Mouse (Mus musculus) hindbrain, embryonic 13.5 days (tissue): ENCODE data around the gene Oip5. TPM values are rescaled to one million over a fixed set of nuclear protein-coding genes. Genes with fewer than 3 reads are reported as not detected.

Experiments used
- ATAC-seq: fragments of 200-750 bp; cut with Nextera tagmentation; 2 replicates; pipeline ENCODE4 v1.8.0; 2017; ENCODE audit warnings: moderate TSS enrichment; ENCODE audit not compliant: low FRiP score
- H3K27ac ChIP-seq: fragments of 300-500 bp; sonication (generic); 2 replicates; pipeline ENCODE4 v1.5.1; 2015; ENCODE audit warnings: inconsistent platforms, mild to moderate bottlenecking, moderate library complexity
- H3K27me3 ChIP-seq: fragments of 300-500 bp; sonication (generic); 2 replicates; pipeline ENCODE4 v1.6.1; 2015; ENCODE audit warnings: mild to moderate bottlenecking, inconsistent platforms
- H3K36me3 ChIP-seq: fragments of 300-500 bp; sonication (generic); 2 replicates; pipeline ENCODE4 v1.6.1; 2015; ENCODE audit warnings: mild to moderate bottlenecking, inconsistent platforms
- H3K4me1 ChIP-seq: fragments of 300-500 bp; sonication (generic); replicated peaks from 2 replicates; pipeline ENCODE4 v1.6.1; 2015; ENCODE audit warnings: inconsistent platforms
- H3K4me2 ChIP-seq: fragments of 300-500 bp; sonication (generic); 2 replicates; pipeline ENCODE4 v1.6.1; 2015; ENCODE audit warnings: inconsistent platforms, mild to moderate bottlenecking, moderate library complexity
- H3K4me3 ChIP-seq: fragments of 300-500 bp; sonication (generic); 2 replicates; pipeline ENCODE4 v1.5.1; 2015; ENCODE audit warnings: mild to moderate bottlenecking, inconsistent platforms
- H3K9ac ChIP-seq: fragments of 300-500 bp; sonication (generic); 2 replicates; pipeline ENCODE4 v1.6.1; 2015; ENCODE audit warnings: mild to moderate bottlenecking, inconsistent platforms
- H3K9me3 ChIP-seq: fragments of 300-500 bp; sonication (generic); 2 replicates; pipeline ENCODE4 v1.6.1; 2016; ENCODE audit warnings: inconsistent platforms
- WGBS: fragments of 180-500 bp; shearing (Covaris S2); methylation state at CpG from one replicate; pipeline ENCODE4 v1.1.7; 2015; 5-methylcytosine and 5-hydroxymethylcytosine counted together
- polyA plus RNA-seq: library from polyadenylated mRNA; unstranded; fragments of >200 nt; fragmentation: Nextera tagmentation; extraction: Ambion mirVana; gene quantifications from 2 replicates; pipeline ENCODE4 v1.2.1, GENCODE M21; 2015

The Oip5 gene
- polyA plus RNA-seq, 1 experiment from 2014 or later = 7.4 TPM

DNA sequence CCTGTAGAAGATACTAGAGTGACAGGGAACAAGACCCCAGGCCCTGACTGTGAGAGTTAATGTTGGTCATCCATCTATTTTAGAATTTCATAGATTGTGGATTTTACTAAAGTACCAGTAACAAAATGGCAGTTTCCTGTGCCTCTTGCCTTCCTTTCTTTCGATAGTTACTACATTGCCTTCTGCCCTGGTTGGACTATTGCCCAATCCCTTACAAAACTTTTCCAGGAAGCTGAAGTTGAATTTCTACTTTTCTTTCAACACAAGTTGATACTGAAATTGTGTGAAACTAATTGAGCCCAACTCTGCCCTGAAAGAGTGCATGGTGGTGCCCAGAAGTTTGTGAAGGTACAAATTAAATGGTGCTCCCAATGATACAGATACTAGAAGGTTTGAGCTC is 45.8 kb downstream of the Oip5 start:
- H3K36me3 ChIP-seq = peaks cover 56% of the 10 kb centered on the region
- no peak overlapping the region for H3K27ac ChIP-seq
- no peak overlapping the region for H3K9ac ChIP-seq
- no peaks in the 10 kb centered on the region for H3K4me1 ChIP-seq
- H3K4me2 ChIP-seq = no peak overlapping the region
- 97% methylated on average over 1 of the region's 1 CpGs for WGBS
- no peak for ATAC-seq
- no peaks in the 10 kb centered on the region for H3K9me3 ChIP-seq
- H3K4me3 ChIP-seq = no peak overlapping the region
- no peaks in the 10 kb centered on the region for H3K27me3 ChIP-seq

DNA sequence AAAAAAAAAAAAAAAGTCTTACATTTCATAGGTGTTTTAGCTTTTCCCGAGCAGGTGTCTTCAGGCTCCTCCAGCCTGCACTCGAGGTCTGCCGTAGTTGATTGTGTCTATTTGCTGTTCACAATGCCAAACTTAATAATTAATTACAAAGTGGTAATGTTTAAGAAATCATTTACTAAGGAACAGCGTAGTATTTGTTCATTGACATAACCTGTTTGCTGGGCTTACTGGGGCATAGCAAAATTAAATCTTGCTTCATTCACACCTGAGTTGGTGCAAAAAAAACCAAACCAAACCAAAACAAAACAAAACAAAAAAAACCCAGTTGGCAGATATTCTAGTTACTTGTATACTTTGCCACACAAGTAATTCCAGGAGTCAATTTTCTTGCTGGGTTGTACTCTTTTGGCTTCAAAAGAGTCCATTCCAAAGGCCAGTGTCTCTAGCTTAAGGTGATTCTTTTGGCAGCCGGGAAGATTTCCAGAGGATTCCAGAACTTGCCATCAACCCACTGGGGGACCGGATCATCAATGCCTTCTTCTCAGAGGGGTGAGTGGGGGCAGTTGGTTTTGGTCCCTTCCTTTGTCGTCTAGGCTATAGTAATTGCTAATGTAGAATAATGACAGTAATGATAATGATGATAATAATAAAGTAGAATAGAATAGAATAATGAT is 52.0 kb downstream of the Oip5 start:
- 90% methylated on average over 7 of the region's 7 CpGs for WGBS
- H3K9ac ChIP-seq = no peak overlapping the region
- ATAC-seq = no peak
- H3K9me3 ChIP-seq = no peaks in the 10 kb centered on the region
- no peak overlapping the region for H3K4me3 ChIP-seq
- peaks cover 43% of the 10 kb centered on the region for H3K36me3 ChIP-seq
- no peak overlapping the region for H3K4me2 ChIP-seq
- H3K27me3 ChIP-seq = no peaks in the 10 kb centered on the region
- no peak overlapping the region for H3K27ac ChIP-seq
- no peaks in the 10 kb centered on the region for H3K4me1 ChIP-seq

DNA sequence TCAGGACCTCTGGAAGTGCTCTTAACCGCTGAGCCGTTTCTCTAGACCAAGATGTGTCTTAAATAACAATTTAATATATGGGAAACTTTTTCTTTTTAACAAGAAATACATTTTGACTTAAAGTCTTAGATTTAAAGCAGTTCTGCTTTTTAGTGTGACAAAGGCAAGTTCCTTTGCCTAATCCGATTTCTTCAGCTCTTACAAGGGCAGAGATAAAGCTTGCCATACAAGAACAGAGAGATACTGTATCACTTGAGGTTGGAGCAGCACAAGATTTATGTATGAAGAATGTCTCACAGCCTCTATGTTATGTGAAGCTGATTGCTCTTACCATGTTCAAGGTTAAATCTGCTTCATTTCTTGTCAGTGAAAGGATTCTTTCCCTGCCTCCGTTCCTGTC is 53.0 kb downstream of the Oip5 start:
- 91% methylated on average over 4 of the region's 4 CpGs for whole genome bisulfite sequencing
- ATAC-seq = no peak

DNA sequence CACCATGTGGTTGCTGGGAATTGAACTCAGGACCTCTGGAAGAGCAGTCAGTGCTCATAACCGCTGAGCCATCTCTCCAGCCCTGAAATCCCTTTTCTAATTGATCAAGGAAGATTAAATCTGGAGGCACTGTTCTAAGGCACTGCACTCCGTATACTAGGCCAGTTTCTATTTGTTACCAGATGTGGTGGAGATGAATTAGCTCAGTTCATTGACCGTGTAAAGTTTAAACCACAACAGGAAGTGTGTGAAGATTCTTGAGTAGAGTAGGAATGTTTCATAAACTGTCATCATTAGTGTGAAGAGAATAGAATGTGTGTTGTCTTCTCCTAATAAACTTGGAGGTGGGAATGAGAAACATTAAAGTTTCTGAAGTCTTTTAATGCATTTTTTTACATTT is 56.5 kb downstream of the Oip5 start:
- Histone ChIP-seq H3K4me3 (no peak overlapping the region), H3K27me3 (no peaks in the 10 kb centered on the region), H3K4me1 (no peaks in the 10 kb centered on the region), H3K27ac (no peak overlapping the region), H3K36me3 (peaks cover 26% of the 10 kb centered on the region), H3K4me2 (no peak overlapping the region), H3K9ac (no peak overlapping the region), H3K9me3 (no peaks in the 10 kb centered on the region)
- ATAC-seq = no peak
- 91% methylated on average over 3 of the region's 3 CpGs for WGBS

More for the DNA sequence above, 53.0 kb downstream of the Oip5 start:
- Histone ChIP-seq H3K9ac (no peak overlapping the region), H3K4me3 (no peak overlapping the region), H3K27me3 (no peaks in the 10 kb centered on the region), H3K27ac (no peak overlapping the region), H3K36me3 (peaks cover 40% of the 10 kb centered on the region), H3K4me1 (no peaks in the 10 kb centered on the region), H3K4me2 (no peak overlapping the region), H3K9me3 (no peaks in the 10 kb centered on the region)

Other genes with a start within 250 kb of the Oip5 start
- gene Ino80, start 140.8 kb downstream of the Oip5 start, polyA plus RNA-seq = 3.2 and 3.4 TPM in 2 replicates
- gene Exd1, start 70.8 kb downstream of the Oip5 start, polyA plus RNA-seq = 0.55 and 0.58 TPM in 2 replicates
- gene Chp1, start 70.8 kb downstream of the Oip5 start, polyA plus RNA-seq = 63.0 and 64.3 TPM in 2 replicates
- gene Nusap1, start 171 bp downstream of the Oip5 start, polyA plus RNA-seq = 18.8 and 19.6 TPM in 2 replicates
- 43.0 and 43.2 TPM in 2 replicates for gene Ndufaf1, start 44.4 kb upstream of the Oip5 start, polyA plus RNA-seq
- gene Rtf1, start 56.6 kb upstream of the Oip5 start, polyA plus RNA-seq = 71.2 and 74.3 TPM in 2 replicates
- 0.17 and 0.21 TPM in 2 replicates for gene Itpka, start 123.9 kb upstream of the Oip5 start, polyA plus RNA-seq
- gene Ltk, start 142.0 kb upstream of the Oip5 start, polyA plus RNA-seq = 0.91 and 1.4 TPM in 2 replicates
- 22.2 and 22.6 TPM in 2 replicates for gene Rpap1, start 169.1 kb upstream of the Oip5 start, polyA plus RNA-seq
- 19.4 and 20.0 TPM in 2 replicates for gene Tyro3, start 179.3 kb upstream of the Oip5 start, polyA plus RNA-seq